Mouse (Mus musculus): ENCODE data around the gene Tab1. TPM values are rescaled to one million over a fixed set of nuclear protein-coding genes. Genes with fewer than 3 reads are reported as not detected.
A peak's percentile ranks its signal among the peaks of the same experiment; 100 is the strongest.

Tab1 gene
- polyA plus RNA-seq (2012) = 14.2 and 21.9 TPM in 2 replicates

GRCm38 (mm10) chr15:80132993-80133586 lies at the start of gene Tab1:
Gene Tab1 (plus strand): TSS chr15:80133127.
- no peak for TF ChIP-seq GATA1 (IDR thresholded peaks at IDR 0.05; ENCODE audit: low read length)

GRCm38 (mm10) chr15:80083276-80083731 lies 49.6 kb upstream of the Tab1 start:
- TF ChIP-seq GATA1 (IDR thresholded peaks at IDR 0.05; ENCODE audit: low read length) = no peak

- no peak for TF ChIP-seq GATA1 (IDR thresholded peaks at IDR 0.05; ENCODE audit: low read length)
Measured at GRCm38 (mm10) chr15:80083740-80084139, 49.2 kb upstream of the Tab1 start.

GRCm38 (mm10) chr15:80087406-80088012 lies 45.4 kb upstream of the Tab1 start:
- TF ChIP-seq GATA1 (IDR thresholded peaks at IDR 0.05; ENCODE audit: low read length) = no peak

GRCm38 (mm10) chr15:80088637-80089036 lies 44.3 kb upstream of the Tab1 start:
- TF ChIP-seq GATA1 (IDR thresholded peaks at IDR 0.05; ENCODE audit: low read length) = no peak

GRCm38 (mm10) chr15:80090155-80090554 lies 42.8 kb upstream of the Tab1 start:
- no peak for TF ChIP-seq GATA1 (IDR thresholded peaks at IDR 0.05; ENCODE audit: low read length)

- no peak for TF ChIP-seq GATA1 (IDR thresholded peaks at IDR 0.05; ENCODE audit: low read length)
Measured at GRCm38 (mm10) chr15:80090741-80091120, 42.2 kb upstream of the Tab1 start.

- TF ChIP-seq GATA1 (IDR thresholded peaks at IDR 0.05; ENCODE audit: low read length) = no peak
Measured at GRCm38 (mm10) chr15:80091121-80091955, 41.6 kb upstream of the Tab1 start, which contains the start of the genes Syngr1 and Rpl3. Gene Syngr1 (plus strand): TSS chr15:80091334. Gene Rpl3 (minus strand): TSS chr15:80091868.

- TF ChIP-seq GATA1 (IDR thresholded peaks at IDR 0.05; ENCODE audit: low read length) = no peak
Measured at GRCm38 (mm10) chr15:80092041-80092441, 40.9 kb upstream of the Tab1 start.

GRCm38 (mm10) chr15:80092599-80092998 lies 40.3 kb upstream of the Tab1 start:
- no peak for TF ChIP-seq GATA1 (IDR thresholded peaks at IDR 0.05; ENCODE audit: low read length)

GRCm38 (mm10) chr15:80094201-80094600 lies 38.7 kb upstream of the Tab1 start:
- no peak for TF ChIP-seq GATA1 (IDR thresholded peaks at IDR 0.05; ENCODE audit: low read length)

- TF ChIP-seq GATA1 (IDR thresholded peaks at IDR 0.05; ENCODE audit: low read length) = no peak
Measured at GRCm38 (mm10) chr15:80095596-80095995, 37.3 kb upstream of the Tab1 start.

- no peak for TF ChIP-seq GATA1 (IDR thresholded peaks at IDR 0.05; ENCODE audit: low read length)
Measured at GRCm38 (mm10) chr15:80096406-80096805, 36.5 kb upstream of the Tab1 start.

- TF ChIP-seq GATA1 (IDR thresholded peaks at IDR 0.05; ENCODE audit: low read length) = no peak
Measured at GRCm38 (mm10) chr15:80096946-80097881, 35.7 kb upstream of the Tab1 start.

GRCm38 (mm10) chr15:80097999-80098461 lies 34.9 kb upstream of the Tab1 start:
- TF ChIP-seq GATA1 (IDR thresholded peaks at IDR 0.05; ENCODE audit: low read length) = peak; percentile 27

All from G1E-ER4 (cell line).